8 mouse cellular contexts compared by ENCODE assay signal in genomic region chr12:100520077-100520793, GRCm38 (mm10). TPM values are rescaled to one million over a fixed set of nuclear protein-coding genes. Genes with fewer than 3 reads are reported as not detected.
A peak's percentile ranks its signal among the peaks of the same experiment; 100 is the strongest.
DNase-seq lines count a peak whose midpoint lies in the region; ATAC-seq and TF ChIP-seq lines count a peak whose summit lies in the region.

No protein-coding gene starts in this region.

- WGBS in embryonic facial prominence, embryonic 10.5 days: 2% methylated on average over 76 of the region's 76 CpGs
- WGBS in heart, embryonic 10.5 days: 8% methylated on average over 76 of the region's 76 CpGs
- WGBS in liver, embryonic 16.5 days (ENCODE audit: insufficient replicate concordance): 1% methylated on average over 68 of the region's 76 CpGs
- WGBS in neural tube, embryonic 12.5 days: under 1% methylated on average over 70 of the region's 76 CpGs
- 4% methylated on average over 76 of the region's 76 CpGs for WGBS in thymus, adult 2 months

- peak; percentile 44 for ATAC-seq in activated CD4-positive, CD25-positive, alpha-beta regulatory T cell, adult 4 months
- peak; percentile 57 for ATAC-seq in liver, embryonic 16.5 days (ENCODE audit: low read depth)
- ATAC-seq in neural tube, embryonic 12.5 days (ENCODE audit: low FRiP score, low read depth): peak; percentile 75

- no peaks in the 10 kb centered on the region for H3K9me3 ChIP-seq in embryonic facial prominence, embryonic 10.5 days
- H3K9me3 ChIP-seq in heart, embryonic 10.5 days: no peaks in the 10 kb centered on the region
- H3K9me3 ChIP-seq in liver, embryonic 16.5 days (replicated peaks; ENCODE audit: control insufficient read depth, low read length): no peaks in the 10 kb centered on the region
- no peaks in the 10 kb centered on the region for H3K9me3 ChIP-seq in neural tube, embryonic 12.5 days

- TF ChIP-seq CTCF in thymus, adult 2 months (IDR thresholded peaks at IDR 0.05; ENCODE audit: borderline replicate concordance, control insufficient read depth, extremely low read depth, insufficient read depth, low read length, poor library complexity): peak; percentile 11; the same call in 1 of the 2 replicates

- TF ChIP-seq POLR2A in thymus, adult 2 months (IDR thresholded peaks at IDR 0.05; ENCODE audit: control insufficient read depth, extremely low read depth, insufficient read depth, low read length, poor library complexity): no peak

- peaks cover 7% of the 10 kb centered on the region; the same call in 1 of the 2 replicates for H3K27me3 ChIP-seq in embryonic facial prominence, embryonic 10.5 days (replicated peaks; ENCODE audit: low read depth, poor library complexity, severe bottlenecking)
- H3K27me3 ChIP-seq in heart, embryonic 10.5 days (ENCODE audit: insufficient read depth, poor library complexity, severe bottlenecking): 0 out of 2 replicates have a peak, but pooled peaks cover 4% of the 10 kb centered on the region
- H3K27me3 ChIP-seq in liver, embryonic 16.5 days (ENCODE audit: control insufficient read depth, insufficient read depth, low read depth, low read length): peaks cover 10% of the 10 kb centered on the region
- H3K27me3 ChIP-seq in neural tube, embryonic 12.5 days (replicated peaks): no peaks in the 10 kb centered on the region; the same call in 1 of the 2 replicates
- H3K27me3 ChIP-seq in thymus, adult 2 months (ENCODE audit: control insufficient read depth, insufficient read depth, low read length): no peaks in the 10 kb centered on the region

- H3K36me3 ChIP-seq in embryonic facial prominence, embryonic 10.5 days (replicated peaks): peaks cover 26% of the 10 kb centered on the region
- no peaks in the 10 kb centered on the region for H3K36me3 ChIP-seq in heart, embryonic 10.5 days
- H3K36me3 ChIP-seq in liver, embryonic 16.5 days (ENCODE audit: control insufficient read depth, insufficient read depth): no peaks in the 10 kb centered on the region
- no peaks in the 10 kb centered on the region for H3K36me3 ChIP-seq in neural tube, embryonic 12.5 days
- no peaks in the 10 kb centered on the region for H3K36me3 ChIP-seq in thymus, adult 2 months (ENCODE audit: control insufficient read depth, insufficient read depth, low read length)

- H3K27ac ChIP-seq in embryonic facial prominence, embryonic 10.5 days (replicated peaks): peak overlapping the region; percentile 95
- peak overlapping the region; percentile 95 for H3K27ac ChIP-seq in heart, embryonic 10.5 days
- H3K27ac ChIP-seq in liver, embryonic 16.5 days (ENCODE audit: low read length): peak overlapping the region; percentile 14; the same call in 1 of the 2 replicates
- no peak overlapping the region; the same call in 1 of the 2 replicates for H3K27ac ChIP-seq in neural tube, embryonic 12.5 days
- no peak overlapping the region for H3K27ac ChIP-seq in thymus, adult 2 months (ENCODE audit: control insufficient read depth, insufficient read depth, low read length)

- H3K9ac ChIP-seq in liver, embryonic 16.5 days (ENCODE audit: low read depth, low read length): peak overlapping the region; percentile 75
- peak overlapping the region; percentile 94 for H3K9ac ChIP-seq in neural tube, embryonic 12.5 days

- H3K4me1 ChIP-seq in embryonic facial prominence, embryonic 10.5 days: peaks cover 30% of the 10 kb centered on the region
- H3K4me1 ChIP-seq in heart, embryonic 10.5 days: peaks cover 33% of the 10 kb centered on the region
- H3K4me1 ChIP-seq in liver, embryonic 16.5 days (ENCODE audit: control insufficient read depth, low read depth, low read length): no peaks in the 10 kb centered on the region; the same call in none of the 2 replicates
- peaks cover 21% of the 10 kb centered on the region for H3K4me1 ChIP-seq in neural tube, embryonic 12.5 days
- H3K4me1 ChIP-seq in thymus, adult 2 months (replicated peaks; ENCODE audit: control insufficient read depth, insufficient read depth, low read length): peaks cover 24% of the 10 kb centered on the region

- H3K4me3 ChIP-seq in embryonic facial prominence, embryonic 10.5 days: peak overlapping the region; percentile 81
- peak overlapping the region; percentile 90 for H3K4me3 ChIP-seq in heart, embryonic 10.5 days
- peak overlapping the region; percentile 68 for H3K4me3 ChIP-seq in liver, embryonic 16.5 days (ENCODE audit: low read depth, low read length)
- peak overlapping the region; percentile 87 for H3K4me3 ChIP-seq in neural tube, embryonic 12.5 days
- peak overlapping the region; percentile 87 for H3K4me3 ChIP-seq in thymus, adult 2 months (ENCODE audit: control insufficient read depth, insufficient read depth, low read length)

- H3K4me2 ChIP-seq in liver, embryonic 16.5 days (ENCODE audit: low read depth, low read length): peak overlapping the region; percentile 69
- peak overlapping the region; percentile 87 for H3K4me2 ChIP-seq in neural tube, embryonic 12.5 days (replicated peaks)

- peak; percentile 43 for DNase-seq in 416B (ENCODE audit: low read depth)
- peak; percentile 75 for DNase-seq in embryonic facial prominence, embryonic 10.5 days (ENCODE audit: low spot score)
- DNase-seq in heart, embryonic 10.5 days (ENCODE audit: low spot score): peak; percentile 81
- peak; percentile 51 for DNase-seq in kidney, adult 9 months
- DNase-seq in thymus, adult 2 months: peak; percentile 55

RNA-seq across cellular contexts. Expression of gene Ttc7b, which starts 0.4 kb away (rescaled TPM):
- 1 to 10 TPM; 3.1 to 3.2 TPM for polyA plus RNA-seq in activated CD4-positive, CD25-positive, alpha-beta regulatory T cell, adult 4 months (2017; shearing (Covaris generic))
- 4.2 and 4.6 TPM in 2 replicates for polyA plus RNA-seq in embryonic facial prominence, embryonic 10.5 days (2016; fragmentation: Nextera tagmentation; extraction: Ambion mirVana)
- polyA plus RNA-seq in heart, embryonic 10.5 days (2016; fragmentation: Nextera tagmentation; extraction: Ambion mirVana): 5.9 and 6.2 TPM in 2 replicates
- polyA plus RNA-seq in liver, embryonic 16.5 days (2015; fragmentation: Nextera tagmentation; extraction: Ambion mirVana): 0.48 and 0.93 TPM in 2 replicates
- 8.0 and 9.0 TPM in 2 replicates for polyA plus RNA-seq in neural tube, embryonic 12.5 days (2016; fragmentation: Nextera tagmentation; extraction: Ambion mirVana)
- polyA plus RNA-seq in thymus, adult 2 months (2012; rRNA removed): 43.1 and 51.7 TPM in 2 replicates

Comparison
In these comparisons a context has a peak if more than half of its experiments do, and no peak if none do; other contexts are left out.
1. H3K27ac ChIP-seq: peak in embryonic facial prominence, embryonic 10.5 days (single experiment), heart, embryonic 10.5 days (single experiment) and liver, embryonic 16.5 days (single experiment); none in neural tube, embryonic 12.5 days (single experiment) and thymus, adult 2 months (single experiment).
2. Peak in every context shown above with its lines, with median percentiles within 50 percentile points of each other: DNase-seq, ATAC-seq and H3K4me3 ChIP-seq.